Mouse (Mus musculus) hindbrain, embryonic 12.5 days (tissue): ENCODE data around the gene Traf2. TPM values are rescaled to one million over a fixed set of nuclear protein-coding genes. Genes with fewer than 3 reads are reported as not detected.
A peak's percentile ranks its signal among the peaks of the same experiment; 100 is the strongest.
"Not testable (repeated sequence)": the region's sequence is repeated elsewhere in the genome, so short reads cannot be mapped to it uniquely, and the experiment has no call there.

Experiments used
- ATAC-seq: fragments of 200-750 bp; cut with Nextera tagmentation; 2 replicates; pipeline ENCODE4 v1.8.0; 2017; ENCODE audit warnings: moderate TSS enrichment; ENCODE audit not compliant: low FRiP score
- H3K27ac ChIP-seq: fragments of 300-500 bp; sonication (generic); 2 replicates; pipeline ENCODE4 v1.5.1; 2016; ENCODE audit warnings: mild to moderate bottlenecking
- H3K27me3 ChIP-seq: fragments of 300-500 bp; sonication (generic); 2 replicates; pipeline ENCODE4 v1.6.1; 2016; ENCODE audit warnings: mild to moderate bottlenecking
- H3K36me3 ChIP-seq: fragments of 300-500 bp; sonication (generic); 2 replicates; pipeline ENCODE4 v1.6.1; 2016; ENCODE audit warnings: mild to moderate bottlenecking
- H3K4me1 ChIP-seq: fragments of 300-500 bp; sonication (generic); 2 replicates; pipeline ENCODE4 v1.6.1; 2016
- H3K4me2 ChIP-seq: fragments of 300-500 bp; sonication (generic); replicated peaks from 2 replicates; pipeline ENCODE4 v1.6.1; 2016; ENCODE audit warnings: mild to moderate bottlenecking
- H3K4me3 ChIP-seq: fragments of 300-500 bp; sonication (generic); 2 replicates; pipeline ENCODE4 v1.5.1; 2016; ENCODE audit warnings: mild to moderate bottlenecking
- H3K9ac ChIP-seq: fragments of 300-500 bp; sonication (generic); 2 replicates; pipeline ENCODE4 v1.6.1; 2016; ENCODE audit warnings: mild to moderate bottlenecking, moderate library complexity
- H3K9me3 ChIP-seq: fragments of 300-500 bp; sonication (generic); replicated peaks from 2 replicates; pipeline ENCODE4 v1.6.1; 2016; ENCODE audit warnings: mild to moderate bottlenecking
- WGBS: fragments of 180-500 bp; shearing (Covaris S2); methylation state at CpG from one replicate; pipeline ENCODE4 v1.1.7; 2016; 5-methylcytosine and 5-hydroxymethylcytosine counted together
- polyA plus RNA-seq: library from polyadenylated mRNA; unstranded; fragments of >200 nt; fragmentation: Nextera tagmentation; extraction: Ambion mirVana; gene quantifications from 2 replicates; pipeline ENCODE4 v1.2.1, GENCODE M21; 2016

Gene Traf2
- polyA plus RNA-seq, 1 experiment from 2014 or later, result 29.6 TPM

- 93% methylated on average over 2 of the region's 2 CpGs for WGBS
- Histone ChIP-seq H3K27me3 (peaks cover 25% of the 10 kb centered on the region), H3K4me1 (peaks cover 35% of the 10 kb centered on the region), H3K9ac (no peak overlapping the region), H3K9me3 (no peaks in the 10 kb centered on the region), H3K4me2 (peak overlapping the region; percentile 91; the same call in 1 of the 2 replicates), H3K4me3 (no peak overlapping the region), H3K36me3 (peaks cover 43% of the 10 kb centered on the region), H3K27ac (no peak overlapping the region)
- ATAC-seq, result no peak
These were observed 26.3 kb upstream of the Traf2 start for GRCm38 (mm10) chr2:25573068-25573467.

GRCm38 (mm10) chr2:25571221-25571620 is 24.5 kb upstream of the Traf2 start:
- 94% methylated on average over 4 of the region's 4 CpGs for WGBS
- Histone ChIP-seq H3K4me1 (peaks cover 25% of the 10 kb centered on the region), H3K4me3 (no peak overlapping the region), H3K4me2 (no peak overlapping the region), H3K9ac (no peak overlapping the region), H3K9me3 (no peaks in the 10 kb centered on the region), H3K27me3 (peaks cover 6% of the 10 kb centered on the region), H3K36me3 (peaks cover 55% of the 10 kb centered on the region), H3K27ac (no peak overlapping the region)
- ATAC-seq, result no peak

- Histone ChIP-seq H3K4me1 (peaks cover 17% of the 10 kb centered on the region), H3K4me3 (no peak overlapping the region), H3K9me3 (no peaks in the 10 kb centered on the region), H3K4me2 (no peak overlapping the region), H3K27me3 (no peaks in the 10 kb centered on the region), H3K9ac (no peak overlapping the region), H3K36me3 (peaks cover 73% of the 10 kb centered on the region), H3K27ac (no peak overlapping the region)
- ATAC-seq, result no peak
- 98% methylated on average over 3 of the region's 3 CpGs for WGBS
These were observed 22.6 kb upstream of the Traf2 start for GRCm38 (mm10) chr2:25569323-25569722.

- 97% methylated on average over 6 of the region's 6 CpGs for WGBS
These were observed 21.8 kb upstream of the Traf2 start for GRCm38 (mm10) chr2:25568473-25569019.

GRCm38 (mm10) chr2:25566558-25566957 is 19.8 kb upstream of the Traf2 start:
- ATAC-seq, result no peak
- H3K4me1 ChIP-seq, result no peaks in the 10 kb centered on the region
- WGBS, result 83% methylated on average over 6 of the region's 6 CpGs
- no peaks in the 10 kb centered on the region for H3K27me3 ChIP-seq
- H3K27ac ChIP-seq, result no peak overlapping the region
- H3K9me3 ChIP-seq, result no peaks in the 10 kb centered on the region
- H3K4me2 ChIP-seq, result no peak overlapping the region
- peaks cover 87% of the 10 kb centered on the region for H3K36me3 ChIP-seq
- H3K4me3 ChIP-seq, result no peak overlapping the region
- H3K9ac ChIP-seq, result no peak overlapping the region

More at GRCm38 (mm10) chr2:25568473-25569019, 21.8 kb upstream of the Traf2 start:
- H3K4me3 ChIP-seq, result no peak overlapping the region
- H3K27ac ChIP-seq, result no peak overlapping the region
- H3K9me3 ChIP-seq, result no peaks in the 10 kb centered on the region
- H3K36me3 ChIP-seq, result peaks cover 81% of the 10 kb centered on the region
- peaks cover 10% of the 10 kb centered on the region for H3K4me1 ChIP-seq
- no peaks in the 10 kb centered on the region for H3K27me3 ChIP-seq
- no peak for ATAC-seq
- H3K9ac ChIP-seq, result no peak overlapping the region
- no peak overlapping the region for H3K4me2 ChIP-seq

- Histone ChIP-seq H3K27ac (no peak overlapping the region), H3K27me3 (no peaks in the 10 kb centered on the region), H3K4me2 (no peak overlapping the region), H3K9ac (no peak overlapping the region), H3K4me3 (no peak overlapping the region), H3K9me3 (no peaks in the 10 kb centered on the region), H3K36me3 (peaks cover 89% of the 10 kb centered on the region), H3K4me1 (no peaks in the 10 kb centered on the region)
- WGBS, result 91% methylated on average over 8 of the region's 8 CpGs
- no peak for ATAC-seq
These were observed 19.0 kb upstream of the Traf2 start for GRCm38 (mm10) chr2:25565741-25566140.

GRCm38 (mm10) chr2:25561946-25562345 is 15.2 kb upstream of the Traf2 start:
- H3K36me3 ChIP-seq, result peaks cover 63% of the 10 kb centered on the region
- no peaks in the 10 kb centered on the region for H3K9me3 ChIP-seq
- peaks cover 15% of the 10 kb centered on the region for H3K4me1 ChIP-seq
- H3K4me3 ChIP-seq, result no peak overlapping the region
- no peak overlapping the region for H3K4me2 ChIP-seq
- H3K27me3 ChIP-seq, result no peaks in the 10 kb centered on the region
- no peak for ATAC-seq
- 77% methylated on average over 9 of the region's 9 CpGs for WGBS
- H3K9ac ChIP-seq, result no peak overlapping the region
- H3K27ac ChIP-seq, result no peak overlapping the region

GRCm38 (mm10) chr2:25560551-25560950 is 13.8 kb upstream of the Traf2 start:
- WGBS, result 93% methylated on average over 8 of the region's 8 CpGs
- Histone ChIP-seq H3K4me3 (no peak overlapping the region), H3K4me2 (no peak overlapping the region), H3K9me3 (no peaks in the 10 kb centered on the region), H3K27me3 (no peaks in the 10 kb centered on the region), H3K36me3 (peaks cover 56% of the 10 kb centered on the region), H3K27ac (no peak overlapping the region), H3K4me1 (peaks cover 19% of the 10 kb centered on the region), H3K9ac (no peak overlapping the region)
- ATAC-seq, result no peak

- no peak for ATAC-seq
- WGBS, result 75% methylated on average over 6 of the region's 6 CpGs
- Histone ChIP-seq H3K27me3 (no peaks in the 10 kb centered on the region), H3K4me1 (peaks cover 19% of the 10 kb centered on the region), H3K4me2 (peak overlapping the region; percentile 81), H3K9ac (peak overlapping the region; percentile 94), H3K36me3 (peaks cover 38% of the 10 kb centered on the region), H3K27ac (no peak overlapping the region), H3K9me3 (no peaks in the 10 kb centered on the region), H3K4me3 (peak overlapping the region; percentile 81)
These were observed 12.0 kb upstream of the Traf2 start for GRCm38 (mm10) chr2:25558774-25559173.

- H3K4me2 ChIP-seq, result peak overlapping the region; percentile 81
- under 1% methylated on average over 24 of the region's 24 CpGs for WGBS
- ATAC-seq, result no peak; the same call in none of the 2 replicates
- no peaks in the 10 kb centered on the region for H3K27me3 ChIP-seq
- peak overlapping the region; percentile 94 for H3K9ac ChIP-seq
- H3K27ac ChIP-seq, result peak overlapping the region; percentile 82
- peak overlapping the region; percentile 81 for H3K4me3 ChIP-seq
- no peaks in the 10 kb centered on the region for H3K9me3 ChIP-seq
- H3K4me1 ChIP-seq, result peaks cover 19% of the 10 kb centered on the region
- peaks cover 30% of the 10 kb centered on the region for H3K36me3 ChIP-seq
These were observed 11.2 kb upstream of the Traf2 start for GRCm38 (mm10) chr2:25557964-25558360.

GRCm38 (mm10) chr2:25557221-25557963 is 10.7 kb upstream of the Traf2 start, which contains the start of gene Edf1:
TSS of gene Edf1 (plus strand) at chr2:25557847.
- ATAC-seq, result peak; percentile 98
- under 1% methylated on average over 61 of the region's 61 CpGs for WGBS
- peak within 1 kb of the TSS; percentile 81 for H3K4me3 ChIP-seq
- H3K4me2 ChIP-seq, result peak within 1 kb of the TSS; percentile 81
- H3K36me3 ChIP-seq, result peaks cover 24% of the 10 kb centered on the region
- peaks cover 19% of the 10 kb centered on the region for H3K4me1 ChIP-seq
- no peaks in the 10 kb centered on the region for H3K27me3 ChIP-seq
- H3K9me3 ChIP-seq, result no peaks in the 10 kb centered on the region
- H3K27ac ChIP-seq, result peak within 1 kb of the TSS; percentile 82
- H3K9ac ChIP-seq, result peak within 1 kb of the TSS; percentile 94

- peaks cover 19% of the 10 kb centered on the region for H3K4me1 ChIP-seq
- H3K9ac ChIP-seq, result no peak overlapping the region
- peak overlapping the region; percentile 81 for H3K4me2 ChIP-seq
- no peak overlapping the region for H3K27ac ChIP-seq
- H3K4me3 ChIP-seq, result no peak overlapping the region
- H3K27me3 ChIP-seq, result no peaks in the 10 kb centered on the region
- WGBS, result 57% methylated on average over 1 of the region's 1 CpGs
- no peak for ATAC-seq
- H3K9me3 ChIP-seq, result no peaks in the 10 kb centered on the region
- peaks cover 13% of the 10 kb centered on the region for H3K36me3 ChIP-seq
These were observed 9.6 kb upstream of the Traf2 start for GRCm38 (mm10) chr2:25556296-25556695.

GRCm38 (mm10) chr2:25555479-25555878 is 8.7 kb upstream of the Traf2 start:
- H3K9me3 ChIP-seq, H3K27ac ChIP-seq, ATAC-seq, H3K36me3 ChIP-seq, H3K4me2 ChIP-seq, H3K9ac ChIP-seq, H3K27me3 ChIP-seq, H3K4me3 ChIP-seq: not testable (repeated sequence)
- 49% methylated on average over 2 of the region's 2 CpGs for WGBS
- H3K4me1 ChIP-seq, result peaks cover 19% of the 10 kb centered on the region
